Mouse (Mus musculus): ENCODE measurements around the gene Arhgef19. TPM values are rescaled to one million over a fixed set of nuclear protein-coding genes. Genes with fewer than 3 reads are reported as not detected.

Gene Arhgef19
- total RNA-seq (2014; fragmentation: Nextera tagmentation) (not detected in 2 replicates), total RNA-seq (2017) (not detected in 2 replicates)

DNA sequence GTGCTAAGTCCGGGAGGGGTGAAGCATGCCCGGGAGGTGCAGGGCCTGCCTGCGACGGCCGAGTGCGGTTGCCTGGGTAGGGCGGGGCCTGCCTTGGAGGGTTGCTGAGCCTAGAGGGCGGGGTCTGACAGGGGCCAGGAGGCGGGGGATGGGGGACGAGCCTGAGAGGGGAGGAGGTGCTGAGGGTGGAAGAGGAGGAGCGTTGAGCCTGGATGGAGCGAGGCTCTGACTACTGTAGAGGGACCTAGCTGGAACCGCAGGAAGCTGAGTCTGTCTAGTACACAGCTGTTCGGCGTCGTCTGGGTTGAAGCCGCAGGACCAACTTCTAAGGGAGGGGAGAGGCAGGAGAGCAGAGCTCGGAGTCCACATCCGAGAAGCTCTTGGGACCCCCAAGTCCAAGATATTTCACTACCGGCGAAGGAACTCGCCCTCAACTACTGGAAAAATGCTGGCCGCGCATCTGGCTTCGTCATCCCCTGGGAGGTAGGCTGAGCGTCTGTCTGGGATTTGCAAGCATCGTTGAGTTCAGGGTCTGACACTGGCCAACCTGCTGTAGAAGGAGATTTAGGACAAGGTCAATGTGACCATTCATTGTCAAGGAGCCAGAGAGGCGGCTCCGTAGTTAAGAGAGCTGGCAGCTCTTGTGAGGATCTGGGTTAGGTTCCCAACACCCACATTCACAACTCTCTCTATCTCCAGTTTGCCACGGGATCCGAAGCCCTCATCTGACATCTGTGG is at the start of gene Arhgef19:
Gene Arhgef19, plus strand, starts transcription at position 112 of the 738 bp plus-strand sequence.
- peak; percentile 93 for ATAC-seq (replicated peaks; ENCODE audit: poor library complexity, severe bottlenecking)

GRCm38 (mm10) chr4:141191294-141191693 is 48.0 kb upstream of the Arhgef19 start:
- no peak for ATAC-seq (replicated peaks; ENCODE audit: poor library complexity, severe bottlenecking)

DNA sequence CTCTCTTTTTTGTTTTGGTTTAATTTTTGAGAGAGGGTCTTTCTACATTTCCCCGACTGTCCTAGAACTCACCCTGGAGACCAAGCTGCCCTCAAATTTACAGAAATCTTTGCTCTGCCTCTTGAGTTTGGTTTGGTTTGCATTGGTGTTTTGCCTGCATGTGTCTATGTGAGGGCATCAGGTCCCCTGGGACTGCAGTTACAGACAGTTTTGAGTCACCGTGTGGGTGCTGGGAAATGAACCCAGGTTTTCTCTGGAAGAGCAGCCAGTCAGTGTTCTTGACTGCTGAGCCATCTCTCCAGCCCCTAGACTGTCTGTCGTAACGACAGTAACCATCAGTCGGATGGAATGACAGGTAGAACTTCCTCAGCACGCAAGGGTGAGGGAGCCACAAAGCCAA is 44.7 kb upstream of the Arhgef19 start:
- no peak for ATAC-seq (replicated peaks; ENCODE audit: poor library complexity, severe bottlenecking)

- no peak for ATAC-seq (replicated peaks; ENCODE audit: poor library complexity, severe bottlenecking)
These were observed 42.2 kb upstream of the Arhgef19 start for GRCm38 (mm10) chr4:141196981-141197685.

DNA sequence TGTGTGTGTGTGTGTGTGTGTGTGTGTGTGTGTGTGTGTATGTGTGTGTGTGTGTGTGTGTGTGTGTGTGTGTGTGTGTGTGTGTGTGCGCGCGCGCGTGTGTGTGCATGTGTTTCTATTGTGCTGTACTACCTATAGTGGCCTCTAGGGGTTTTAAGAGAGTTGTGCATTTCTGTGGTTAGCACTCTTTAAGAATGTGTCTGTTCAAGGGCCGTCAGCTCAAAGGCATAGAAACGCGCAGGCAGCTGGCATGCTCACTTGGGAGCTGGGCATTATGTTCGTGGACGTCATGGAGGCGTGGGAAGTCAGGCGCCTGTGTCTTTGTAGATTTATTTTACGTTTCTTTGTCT is 41.6 kb upstream of the Arhgef19 start:
- ATAC-seq (replicated peaks; ENCODE audit: poor library complexity, severe bottlenecking) = no peak

GRCm38 (mm10) chr4:141200906-141201305 is 38.4 kb upstream of the Arhgef19 start:
- no peak for ATAC-seq (replicated peaks; ENCODE audit: poor library complexity, severe bottlenecking)

GRCm38 (mm10) chr4:141202192-141202591 is 37.1 kb upstream of the Arhgef19 start:
- no peak for ATAC-seq (replicated peaks; ENCODE audit: poor library complexity, severe bottlenecking)

DNA sequence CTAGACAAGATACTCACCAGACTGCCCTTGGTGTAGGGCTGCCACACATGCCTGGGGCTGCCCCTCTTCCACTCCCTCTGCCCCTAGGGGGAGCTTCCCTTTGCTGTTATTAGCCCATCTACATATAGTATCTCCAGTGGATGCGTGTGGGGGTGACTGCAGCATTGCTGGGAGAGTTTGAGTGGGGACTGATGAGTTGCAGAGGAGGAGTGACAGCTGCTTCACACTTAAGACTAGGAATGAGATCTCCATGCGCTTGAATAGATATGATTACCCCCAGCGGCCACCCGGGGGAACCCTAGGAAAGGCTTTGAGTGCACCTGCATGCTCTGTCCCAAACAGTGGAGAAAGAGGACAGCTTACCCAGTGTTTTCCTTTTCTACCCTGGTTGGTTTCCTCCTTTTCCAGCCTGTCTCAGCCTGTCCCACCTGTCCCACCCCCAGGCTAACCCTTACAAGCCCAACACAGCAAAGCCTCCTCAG is 34.7 kb upstream of the Arhgef19 start:
- ATAC-seq (replicated peaks; ENCODE audit: poor library complexity, severe bottlenecking) = peak; percentile 14; the same call in 1 of the 2 replicates

DNA sequence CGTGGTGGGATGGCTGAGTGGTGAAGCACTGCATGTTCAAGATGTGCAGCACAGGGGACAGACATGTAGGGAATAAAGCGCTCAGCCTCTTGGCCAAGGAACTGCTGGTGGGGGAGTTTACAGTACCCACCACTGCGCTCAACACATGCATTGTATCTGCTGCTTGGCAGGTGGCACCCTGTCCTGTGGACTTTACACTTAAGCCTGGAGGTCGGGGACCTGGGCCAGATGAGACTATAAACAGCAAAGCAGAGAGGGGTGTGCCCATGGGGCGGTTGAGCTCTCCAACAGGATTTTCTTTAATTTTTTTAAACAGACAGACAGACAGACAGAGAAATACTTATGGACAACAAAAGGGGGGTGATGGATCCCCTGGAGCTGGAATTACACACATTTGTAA is 32.2 kb upstream of the Arhgef19 start:
- no peak for ATAC-seq (replicated peaks; ENCODE audit: poor library complexity, severe bottlenecking)

DNA sequence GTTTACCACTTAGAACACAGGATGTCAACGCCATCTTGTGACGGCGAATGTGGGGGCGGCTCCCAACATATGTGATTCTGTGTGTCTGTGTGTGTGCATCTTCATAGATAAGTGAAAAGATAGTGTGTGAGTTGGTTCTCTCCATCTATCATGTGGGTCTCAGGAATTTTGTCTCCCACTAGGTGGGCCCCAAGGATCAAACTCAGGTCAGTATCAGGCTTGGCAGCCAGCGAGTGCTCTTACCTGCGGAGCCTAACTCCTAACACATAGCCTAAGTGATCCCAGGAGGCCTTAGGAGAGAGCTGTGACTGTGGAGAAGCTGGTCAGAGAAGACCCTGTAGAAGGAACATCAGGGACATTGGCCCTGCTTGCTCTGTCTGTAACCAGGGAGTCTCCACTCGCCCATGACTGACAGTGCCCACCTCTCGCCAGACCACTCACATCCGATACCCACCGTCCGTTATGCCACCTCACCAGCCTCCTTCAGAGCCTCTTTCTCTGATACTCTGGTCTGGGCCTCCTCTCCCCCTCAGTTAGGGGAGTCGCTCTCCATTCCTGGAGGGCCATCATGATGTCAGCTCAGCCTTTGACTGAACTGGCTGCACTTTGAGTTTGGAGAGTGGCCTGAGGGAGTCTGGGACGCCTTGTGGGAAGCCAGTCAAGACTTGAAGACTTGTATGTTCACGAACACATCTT is 28.6 kb upstream of the Arhgef19 start:
- peak; percentile 33; the same call in 1 of the 2 replicates for ATAC-seq (replicated peaks; ENCODE audit: poor library complexity, severe bottlenecking)

- ATAC-seq (replicated peaks; ENCODE audit: poor library complexity, severe bottlenecking) = no peak
These were observed 27.7 kb upstream of the Arhgef19 start for GRCm38 (mm10) chr4:141211646-141212045.

- no peak for ATAC-seq (replicated peaks; ENCODE audit: poor library complexity, severe bottlenecking)
These were observed 26.4 kb upstream of the Arhgef19 start for GRCm38 (mm10) chr4:141212892-141213291.

DNA sequence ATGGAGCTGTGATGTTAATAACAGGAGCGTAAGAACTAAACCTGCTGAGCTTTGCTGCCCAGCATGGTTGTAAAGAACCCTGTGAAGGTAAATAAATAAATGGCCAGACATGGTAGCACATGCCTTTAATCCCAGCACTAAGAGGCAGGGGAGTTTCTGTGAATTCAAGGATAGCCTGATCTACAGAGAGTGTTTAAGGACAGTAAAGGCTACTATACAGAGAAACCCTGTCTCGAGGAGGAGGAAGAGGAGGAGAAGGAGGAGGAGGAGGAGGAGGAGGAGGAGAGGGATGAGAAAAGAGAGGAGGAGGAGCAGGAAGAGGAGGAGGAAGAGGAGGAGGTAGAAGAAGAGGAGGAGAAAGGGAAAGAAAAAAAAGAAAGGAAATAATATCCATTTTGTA is 26.0 kb upstream of the Arhgef19 start:
- no peak for ATAC-seq (replicated peaks; ENCODE audit: poor library complexity, severe bottlenecking)

DNA sequence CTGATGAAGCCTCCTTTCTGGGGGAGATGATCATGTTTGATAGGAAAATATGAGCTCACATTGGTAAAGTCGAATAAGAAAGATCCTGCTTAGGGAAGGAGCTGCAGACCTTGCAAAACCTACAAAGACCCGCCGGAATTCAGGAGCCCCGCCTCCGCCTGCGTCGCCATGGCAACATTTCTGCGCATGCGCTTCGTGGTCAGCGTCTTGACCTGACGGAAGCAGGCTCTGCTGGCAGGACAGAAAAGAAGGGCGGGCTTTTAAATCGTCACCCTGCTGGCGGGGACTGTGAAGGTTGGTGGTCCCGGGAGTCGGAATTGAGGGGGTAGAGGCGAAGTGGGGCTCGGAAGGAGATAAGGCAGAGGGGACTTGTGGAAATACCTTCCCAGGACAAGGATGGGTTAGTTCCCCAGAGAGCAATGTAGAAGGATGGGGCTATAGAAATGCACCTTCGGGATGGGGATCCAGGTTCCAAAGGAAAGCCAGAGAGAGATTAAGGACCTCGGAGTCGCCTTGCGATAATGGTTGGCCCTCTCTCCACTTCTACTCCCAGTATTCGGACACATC is 25.4 kb upstream of the Arhgef19 start, which contains the start of gene Rsg1:
Gene Rsg1, plus strand, starts transcription at position 187 of the 567 bp plus-strand sequence.
- peak; percentile 78 for ATAC-seq (replicated peaks; ENCODE audit: poor library complexity, severe bottlenecking)

DNA sequence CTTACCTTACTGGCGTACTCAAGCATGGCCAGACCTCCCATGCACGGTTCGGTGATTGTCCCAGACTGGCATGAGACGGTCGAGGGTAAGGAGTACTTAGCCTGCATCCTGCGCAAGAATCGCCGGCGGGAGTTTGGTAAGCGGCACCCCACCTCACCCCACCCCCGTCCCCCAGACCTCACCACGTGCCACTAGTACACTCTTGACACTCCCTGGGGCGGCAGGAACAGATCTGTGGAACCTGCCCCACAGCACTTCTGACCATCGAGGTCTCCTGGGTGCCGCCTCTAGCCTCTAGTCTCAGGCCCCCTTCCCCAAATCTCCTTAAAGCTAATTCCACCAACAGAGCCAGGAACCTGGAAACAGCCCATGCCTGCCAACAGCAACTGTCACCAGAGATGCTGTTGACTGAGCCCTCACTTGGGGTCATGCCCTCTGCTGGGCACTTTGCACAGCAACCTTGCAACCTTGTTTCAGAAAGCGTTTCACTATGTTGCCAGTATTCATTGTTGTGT is 24.9 kb upstream of the Arhgef19 start:
- ATAC-seq (replicated peaks; ENCODE audit: poor library complexity, severe bottlenecking) = peak; percentile 74

- no peak for ATAC-seq (replicated peaks; ENCODE audit: poor library complexity, severe bottlenecking)
These were observed 19.6 kb upstream of the Arhgef19 start for GRCm38 (mm10) chr4:141219583-141220213.

DNA sequence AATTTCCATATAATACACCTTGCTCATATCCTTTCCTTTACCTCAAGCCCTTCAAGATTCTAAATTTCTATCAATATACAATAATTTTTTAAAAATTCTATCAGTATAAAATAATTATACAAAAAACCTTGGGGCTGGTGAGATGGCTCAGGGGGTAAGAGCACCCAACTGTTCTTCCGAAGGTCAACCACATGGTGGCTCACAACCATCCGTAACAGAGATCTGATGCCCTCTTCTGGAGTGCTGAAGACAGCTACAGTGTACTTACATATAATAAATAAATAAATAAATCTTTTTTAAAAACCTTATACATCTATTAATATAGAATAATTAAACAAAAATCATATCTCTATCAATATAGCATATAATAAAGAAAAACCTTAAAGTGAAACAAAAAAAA is 17.5 kb upstream of the Arhgef19 start:
- ATAC-seq (replicated peaks; ENCODE audit: poor library complexity, severe bottlenecking) = no peak

DNA sequence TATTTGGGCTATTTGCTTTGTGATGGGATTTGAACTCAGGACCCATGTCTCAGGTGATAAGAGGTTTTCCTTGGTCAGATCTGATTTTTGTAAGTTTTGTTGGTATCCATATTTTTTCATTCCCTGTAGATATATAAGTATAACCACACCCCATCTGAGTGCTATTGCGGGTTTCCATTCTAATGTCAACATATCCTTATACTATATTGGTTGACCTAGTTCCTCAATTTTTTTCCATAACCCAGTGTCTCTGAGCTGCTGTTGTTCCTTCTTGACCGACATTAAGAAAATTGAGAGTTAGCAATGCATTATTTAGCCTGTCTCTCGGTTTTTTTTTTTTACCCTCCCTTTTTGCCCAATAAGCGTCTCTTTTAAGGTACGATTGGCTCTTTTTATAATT is 16.5 kb upstream of the Arhgef19 start:
- ATAC-seq (replicated peaks; ENCODE audit: poor library complexity, severe bottlenecking) = peak; percentile 74

GRCm38 (mm10) chr4:141228687-141229086 is 10.6 kb upstream of the Arhgef19 start:
- no peak for ATAC-seq (replicated peaks; ENCODE audit: poor library complexity, severe bottlenecking)

DNA sequence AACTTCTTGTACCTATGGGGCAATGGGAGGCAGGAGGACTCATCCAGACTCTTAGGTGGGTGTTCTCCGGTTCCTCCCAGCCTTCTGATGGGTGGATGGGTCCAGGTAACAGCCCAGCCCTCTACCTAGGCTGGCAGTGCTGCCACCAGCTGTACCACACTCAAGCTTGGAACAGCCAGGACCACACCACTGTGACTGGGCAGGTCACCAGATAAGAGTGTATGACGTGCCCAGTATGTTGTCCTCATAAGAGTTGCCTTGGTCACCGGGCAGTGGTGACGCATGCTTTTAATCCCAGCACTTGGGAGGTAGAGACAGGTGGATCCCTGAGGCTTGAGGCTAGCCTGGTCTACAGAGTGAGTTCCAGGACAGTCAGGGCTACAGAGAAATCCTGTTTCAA is 6.1 kb upstream of the Arhgef19 start:
- ATAC-seq (replicated peaks; ENCODE audit: poor library complexity, severe bottlenecking) = no peak
